Mouse (Mus musculus): ENCODE data around the gene Cux2. TPM values are rescaled to one million over a fixed set of nuclear protein-coding genes. Genes with fewer than 3 reads are reported as not detected.

Gene Cux2
- polyA plus RNA-seq, 1 experiment: 36.7 TPM

GRCm38 (mm10) chr5:122085291-122085690 is 35.4 kb upstream of the Cux2 start:
- peaks cover 5% of the 10 kb centered on the region; the same call in 1 of the 2 replicates for H3K4me1 ChIP-seq (ENCODE audit: control insufficient read depth, insufficient read depth, low read length)
- no peak overlapping the region for H3K27ac ChIP-seq (ENCODE audit: insufficient read depth, low read length)
- no peak for DNase-seq
- H3K4me3 ChIP-seq (replicated peaks; ENCODE audit: insufficient read depth, low read depth, low read length): no peak overlapping the region
- H3K27me3 ChIP-seq (ENCODE audit: control insufficient read depth, insufficient read depth, low read length): no peaks in the 10 kb centered on the region
- TF ChIP-seq POLR2A (IDR thresholded peaks at IDR 0.05; ENCODE audit: borderline replicate concordance, insufficient read depth, low read length): no peak
- TF ChIP-seq CTCF (IDR thresholded peaks at IDR 0.05; ENCODE audit: borderline replicate concordance, insufficient read depth, low read depth, low read length): no peak
- WGBS: 66% methylated on average over 7 of the region's 7 CpGs

- WGBS: 86% methylated on average over 3 of the region's 3 CpGs
- TF ChIP-seq CTCF (IDR thresholded peaks at IDR 0.05; ENCODE audit: borderline replicate concordance, insufficient read depth, low read depth, low read length): no peak
- no peak for TF ChIP-seq POLR2A (IDR thresholded peaks at IDR 0.05; ENCODE audit: borderline replicate concordance, insufficient read depth, low read length)
- no peak for DNase-seq
- Histone ChIP-seq H3K4me3 (replicated peaks; ENCODE audit: insufficient read depth, low read depth, low read length) (no peak overlapping the region), H3K4me1 (ENCODE audit: control insufficient read depth, insufficient read depth, low read length) (peaks cover 5% of the 10 kb centered on the region; the same call in 1 of the 2 replicates), H3K27me3 (ENCODE audit: control insufficient read depth, insufficient read depth, low read length) (no peaks in the 10 kb centered on the region), H3K27ac (ENCODE audit: insufficient read depth, low read length) (no peak overlapping the region)
Measured at GRCm38 (mm10) chr5:122084470-122084869, 34.6 kb upstream of the Cux2 start.

- WGBS: 100% methylated on average over 2 of the region's 2 CpGs
- TF ChIP-seq POLR2A (IDR thresholded peaks at IDR 0.05; ENCODE audit: borderline replicate concordance, insufficient read depth, low read length) (no peak), CTCF (IDR thresholded peaks at IDR 0.05; ENCODE audit: borderline replicate concordance, insufficient read depth, low read depth, low read length) (no peak)
Measured at GRCm38 (mm10) chr5:122083282-122083681, 33.4 kb upstream of the Cux2 start.

GRCm38 (mm10) chr5:122081471-122081870 is 31.6 kb upstream of the Cux2 start:
- no peak for TF ChIP-seq CTCF (IDR thresholded peaks at IDR 0.05; ENCODE audit: borderline replicate concordance, insufficient read depth, low read depth, low read length)
- no peak for TF ChIP-seq POLR2A (IDR thresholded peaks at IDR 0.05; ENCODE audit: borderline replicate concordance, insufficient read depth, low read length)
- Histone ChIP-seq H3K27me3 (ENCODE audit: control insufficient read depth, insufficient read depth, low read length) (no peaks in the 10 kb centered on the region), H3K4me3 (replicated peaks; ENCODE audit: insufficient read depth, low read depth, low read length) (no peak overlapping the region), H3K27ac (ENCODE audit: insufficient read depth, low read length) (no peak overlapping the region), H3K4me1 (ENCODE audit: control insufficient read depth, insufficient read depth, low read length) (peaks cover 5% of the 10 kb centered on the region; the same call in 1 of the 2 replicates)
- no peak for DNase-seq
- 78% methylated on average over 13 of the region's 13 CpGs for WGBS

More at GRCm38 (mm10) chr5:122083282-122083681, 33.4 kb upstream of the Cux2 start:
- H3K27ac ChIP-seq (ENCODE audit: insufficient read depth, low read length): no peak overlapping the region
- no peak overlapping the region for H3K4me3 ChIP-seq (replicated peaks; ENCODE audit: insufficient read depth, low read depth, low read length)
- H3K4me1 ChIP-seq (ENCODE audit: control insufficient read depth, insufficient read depth, low read length): peaks cover 5% of the 10 kb centered on the region; the same call in 1 of the 2 replicates
- DNase-seq: no peak
- H3K27me3 ChIP-seq (ENCODE audit: control insufficient read depth, insufficient read depth, low read length): no peaks in the 10 kb centered on the region

GRCm38 (mm10) chr5:122080930-122081329 is 31.0 kb upstream of the Cux2 start:
- Histone ChIP-seq H3K27ac (ENCODE audit: insufficient read depth, low read length) (no peak overlapping the region), H3K4me3 (replicated peaks; ENCODE audit: insufficient read depth, low read depth, low read length) (no peak overlapping the region), H3K27me3 (ENCODE audit: control insufficient read depth, insufficient read depth, low read length) (no peaks in the 10 kb centered on the region), H3K4me1 (ENCODE audit: control insufficient read depth, insufficient read depth, low read length) (peaks cover 5% of the 10 kb centered on the region; the same call in 1 of the 2 replicates)
- DNase-seq: peak; percentile 83 to 88
- 12% methylated on average over 11 of the region's 11 CpGs for WGBS
- no peak for TF ChIP-seq POLR2A (IDR thresholded peaks at IDR 0.05; ENCODE audit: borderline replicate concordance, insufficient read depth, low read length)
- TF ChIP-seq CTCF (IDR thresholded peaks at IDR 0.05; ENCODE audit: borderline replicate concordance, insufficient read depth, low read depth, low read length): no peak

GRCm38 (mm10) chr5:122079796-122080195 is 29.9 kb upstream of the Cux2 start:
- TF ChIP-seq CTCF (IDR thresholded peaks at IDR 0.05; ENCODE audit: borderline replicate concordance, insufficient read depth, low read depth, low read length) (peak; percentile 35; the same call in 1 of the 2 replicates), POLR2A (IDR thresholded peaks at IDR 0.05; ENCODE audit: borderline replicate concordance, insufficient read depth, low read length) (no peak)
- no peaks in the 10 kb centered on the region for H3K27me3 ChIP-seq (ENCODE audit: control insufficient read depth, insufficient read depth, low read length)
- H3K27ac ChIP-seq (ENCODE audit: insufficient read depth, low read length): no peak overlapping the region
- H3K4me1 ChIP-seq (ENCODE audit: control insufficient read depth, insufficient read depth, low read length): peaks cover 5% of the 10 kb centered on the region; the same call in 1 of the 2 replicates
- no peak overlapping the region for H3K4me3 ChIP-seq (replicated peaks; ENCODE audit: insufficient read depth, low read depth, low read length)
- 83% methylated on average over 7 of the region's 7 CpGs for WGBS
- no peak for DNase-seq

GRCm38 (mm10) chr5:122077244-122077643 is 27.3 kb upstream of the Cux2 start:
- WGBS: 53% methylated on average over 4 of the region's 4 CpGs
- Histone ChIP-seq H3K4me3 (replicated peaks; ENCODE audit: insufficient read depth, low read depth, low read length) (no peak overlapping the region), H3K27ac (ENCODE audit: insufficient read depth, low read length) (no peak overlapping the region), H3K27me3 (ENCODE audit: control insufficient read depth, insufficient read depth, low read length) (no peaks in the 10 kb centered on the region), H3K4me1 (ENCODE audit: control insufficient read depth, insufficient read depth, low read length) (peaks cover 5% of the 10 kb centered on the region; the same call in 1 of the 2 replicates)
- DNase-seq: no peak
- TF ChIP-seq CTCF (IDR thresholded peaks at IDR 0.05; ENCODE audit: borderline replicate concordance, insufficient read depth, low read depth, low read length): no peak
- TF ChIP-seq POLR2A (IDR thresholded peaks at IDR 0.05; ENCODE audit: borderline replicate concordance, insufficient read depth, low read length): no peak

- peaks cover 7% of the 10 kb centered on the region; the same call in 1 of the 2 replicates for H3K4me1 ChIP-seq (ENCODE audit: control insufficient read depth, insufficient read depth, low read length)
- H3K27ac ChIP-seq (ENCODE audit: insufficient read depth, low read length): no peak overlapping the region
- DNase-seq: no peak
- TF ChIP-seq CTCF (IDR thresholded peaks at IDR 0.05; ENCODE audit: borderline replicate concordance, insufficient read depth, low read depth, low read length) (peak; percentile 18; the same call in 1 of the 2 replicates), POLR2A (IDR thresholded peaks at IDR 0.05; ENCODE audit: borderline replicate concordance, insufficient read depth, low read length) (no peak)
- no peak overlapping the region for H3K4me3 ChIP-seq (replicated peaks; ENCODE audit: insufficient read depth, low read depth, low read length)
- H3K27me3 ChIP-seq (ENCODE audit: control insufficient read depth, insufficient read depth, low read length): no peaks in the 10 kb centered on the region
- WGBS: 58% methylated on average over 3 of the region's 3 CpGs
Measured at GRCm38 (mm10) chr5:122075736-122076135, 25.8 kb upstream of the Cux2 start.

Data from cerebellum, adult 2 months (tissue).